Mouse (Mus musculus): ENCODE measurements around the gene Reep6. TPM values are rescaled to one million over a fixed set of nuclear protein-coding genes. Genes with fewer than 3 reads are reported as not detected.
"Not testable (repeated sequence)": the region's sequence is repeated elsewhere in the genome, so short reads cannot be mapped to it uniquely, and the experiment has no call there.

Gene Reep6
- polyA plus RNA-seq, 1 experiment from 2014 or later, result 13.8 TPM

DNA sequence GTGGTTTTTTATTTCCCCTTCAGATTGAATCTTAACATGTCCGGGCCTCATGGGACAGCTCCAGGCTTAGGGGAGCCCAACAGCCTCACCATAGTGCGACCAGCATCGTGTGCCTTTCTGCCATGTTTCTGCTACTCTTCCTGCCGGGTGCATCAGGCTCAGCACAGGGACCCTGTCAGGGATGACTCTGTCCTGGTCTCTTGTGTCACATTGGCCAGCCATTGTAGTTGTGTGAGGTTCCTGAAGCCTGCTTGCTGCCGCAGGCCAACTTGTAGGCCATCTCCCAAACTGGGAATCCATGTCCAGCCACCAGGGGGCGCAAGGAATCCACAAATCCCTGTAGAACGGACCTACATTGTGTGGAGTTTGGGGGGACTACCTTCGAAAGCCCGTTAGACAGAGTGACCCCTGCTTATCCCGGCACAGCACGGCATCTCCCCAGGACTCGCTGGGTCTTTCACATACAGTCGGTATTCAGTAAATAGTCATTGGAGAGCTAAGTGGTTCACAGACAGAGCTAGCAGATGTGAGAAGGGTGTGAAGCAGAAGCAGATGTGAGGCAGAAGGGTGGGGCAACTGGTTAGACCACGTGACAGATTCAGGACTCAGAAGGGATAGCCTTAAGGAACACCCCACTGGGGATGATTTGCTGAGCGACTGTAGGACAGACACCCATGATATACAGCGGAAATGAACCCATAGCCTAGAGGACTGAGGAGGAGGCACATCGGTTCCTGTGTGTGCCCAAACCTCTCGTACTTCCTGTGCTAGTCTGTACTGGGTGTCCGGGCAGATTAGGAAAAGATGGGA, 10.4 kb downstream of the Reep6 start:
- Histone ChIP-seq H3K9me3 (no peaks in the 10 kb centered on the region), H3K27me3 (peaks cover 51% of the 10 kb centered on the region), H3K4me3 (no peak overlapping the region), H3K9ac (no peak overlapping the region), H3K4me1 (peaks cover 42% of the 10 kb centered on the region), H3K36me3 (no peaks in the 10 kb centered on the region), H3K4me2 (peak overlapping the region; percentile 25; the same call in 1 of the 2 replicates), H3K27ac (no peak overlapping the region)
- 19% methylated on average over 19 of the region's 19 CpGs for WGBS
- no peak for ATAC-seq (ENCODE audit: borderline replicate concordance, extremely low read depth, low FRiP score, low TSS enrichment)

DNA sequence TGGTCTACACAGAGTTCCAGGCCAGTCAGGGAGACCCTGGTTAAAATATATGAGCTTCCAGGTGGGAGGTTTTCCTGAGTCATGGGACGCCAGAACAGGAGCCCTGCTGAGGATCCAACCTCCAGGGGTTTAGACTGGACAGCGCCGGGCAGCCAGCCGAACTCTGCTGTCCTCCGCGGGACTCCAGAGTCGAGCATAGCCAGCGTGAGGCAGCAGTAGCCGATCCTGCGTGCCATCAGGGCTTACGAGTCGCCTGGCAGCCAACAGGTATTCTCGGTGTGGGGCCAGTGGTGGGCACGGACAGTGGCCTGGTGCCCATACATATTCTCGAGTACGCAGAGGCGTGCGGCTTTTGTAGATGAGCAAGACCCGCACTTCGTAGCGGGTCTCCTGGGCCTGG, 11.3 kb downstream of the Reep6 start:
- peaks cover 60% of the 10 kb centered on the region for H3K27me3 ChIP-seq
- H3K36me3 ChIP-seq, result no peaks in the 10 kb centered on the region
- 0 out of 2 replicates have a peak overlapping the region, but pooled peaks have one; percentile 63 for H3K4me2 ChIP-seq
- no peak overlapping the region for H3K27ac ChIP-seq
- 16% methylated on average over 21 of the region's 21 CpGs for WGBS
- no peak overlapping the region for H3K9ac ChIP-seq
- peaks cover 45% of the 10 kb centered on the region for H3K4me1 ChIP-seq
- H3K4me3 ChIP-seq, result no peak overlapping the region
- H3K9me3 ChIP-seq, result no peaks in the 10 kb centered on the region
- ATAC-seq (ENCODE audit: borderline replicate concordance, extremely low read depth, low FRiP score, low TSS enrichment), result no peak

DNA sequence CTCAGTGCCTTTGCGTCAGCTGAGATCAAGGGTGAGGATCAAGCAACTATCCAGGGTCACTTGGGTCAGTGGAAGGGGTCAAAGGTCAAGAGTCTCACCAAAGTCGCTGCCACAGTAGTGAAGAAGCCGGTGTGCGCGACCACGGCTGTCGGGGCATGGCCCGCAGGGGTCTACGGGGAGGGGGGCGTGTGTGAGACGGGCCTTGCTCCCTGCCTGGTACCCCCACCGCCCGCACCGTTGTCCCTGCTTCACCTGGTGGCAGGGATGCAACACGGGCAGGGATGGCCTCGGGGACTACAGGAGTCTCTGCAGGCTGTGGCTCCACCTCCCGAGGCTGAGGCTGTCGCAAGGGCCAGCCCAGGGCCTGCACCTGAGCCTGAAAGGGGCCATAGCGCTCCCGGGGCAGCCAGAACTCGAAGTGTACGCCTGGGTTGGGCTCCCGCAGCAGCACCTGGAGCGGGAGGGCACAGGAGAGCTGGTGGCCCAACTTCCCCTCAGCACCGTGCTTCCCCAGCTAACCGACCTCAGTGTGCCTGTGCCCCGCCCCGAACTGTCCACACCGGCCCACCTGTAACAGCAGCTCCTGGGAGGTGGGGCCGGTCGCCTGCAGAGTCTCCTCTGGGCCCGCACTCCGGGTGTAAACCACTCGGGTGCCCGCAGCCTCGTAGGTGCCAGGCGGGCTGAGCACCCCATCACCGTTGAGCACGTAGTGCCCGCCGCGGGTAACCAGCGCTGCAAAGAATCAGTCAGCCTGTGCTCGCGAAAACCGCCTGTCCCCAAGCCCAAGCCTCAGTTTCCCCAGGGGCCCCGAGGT, 11.9 kb downstream of the Reep6 start:
- peaks cover 66% of the 10 kb centered on the region for H3K27me3 ChIP-seq
- H3K4me2 ChIP-seq, result peak overlapping the region; percentile 63
- no peaks in the 10 kb centered on the region for H3K9me3 ChIP-seq
- H3K4me3 ChIP-seq, result peak overlapping the region; percentile 34
- H3K27ac ChIP-seq, result no peak overlapping the region
- H3K36me3 ChIP-seq, result no peaks in the 10 kb centered on the region
- 3% methylated on average over 47 of the region's 47 CpGs for WGBS
- ATAC-seq (ENCODE audit: borderline replicate concordance, extremely low read depth, low FRiP score, low TSS enrichment), result no peak
- no peak overlapping the region for H3K9ac ChIP-seq
- H3K4me1 ChIP-seq, result peaks cover 45% of the 10 kb centered on the region

DNA sequence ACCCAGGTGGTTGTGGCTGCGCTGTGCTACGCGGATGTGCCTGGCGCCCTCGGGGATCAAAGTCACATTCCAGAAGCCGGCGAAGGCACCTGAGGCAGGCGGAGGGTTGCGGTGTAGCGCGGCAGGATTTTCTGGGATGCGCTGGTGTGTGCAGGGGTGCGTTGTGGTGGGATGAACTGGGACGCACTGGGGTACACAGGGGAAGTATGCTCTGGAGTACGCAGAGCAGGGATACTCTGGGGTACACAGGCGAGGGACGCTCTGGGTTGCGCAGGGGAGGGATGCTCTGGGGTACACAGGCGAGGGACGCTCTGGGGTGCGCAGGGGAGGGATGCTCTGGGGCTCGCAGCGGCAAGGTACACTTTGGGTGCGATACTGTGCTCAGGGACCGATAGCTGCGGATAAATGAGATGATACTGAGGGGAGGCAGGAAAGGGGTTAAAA, 12.6 kb downstream of the Reep6 start:
- no peaks in the 10 kb centered on the region for H3K9me3 ChIP-seq
- peaks cover 72% of the 10 kb centered on the region for H3K27me3 ChIP-seq
- H3K9ac ChIP-seq, result no peak overlapping the region
- peaks cover 47% of the 10 kb centered on the region for H3K4me1 ChIP-seq
- 3% methylated on average over 26 of the region's 26 CpGs for WGBS
- no peak overlapping the region for H3K27ac ChIP-seq
- ATAC-seq (ENCODE audit: borderline replicate concordance, extremely low read depth, low FRiP score, low TSS enrichment), result 0 out of 2 replicates have a peak, but pooled peaks have one; percentile 7
- no peaks in the 10 kb centered on the region for H3K36me3 ChIP-seq
- H3K4me3 ChIP-seq, result peak overlapping the region; percentile 34
- H3K4me2 ChIP-seq, result peak overlapping the region; percentile 63

DNA sequence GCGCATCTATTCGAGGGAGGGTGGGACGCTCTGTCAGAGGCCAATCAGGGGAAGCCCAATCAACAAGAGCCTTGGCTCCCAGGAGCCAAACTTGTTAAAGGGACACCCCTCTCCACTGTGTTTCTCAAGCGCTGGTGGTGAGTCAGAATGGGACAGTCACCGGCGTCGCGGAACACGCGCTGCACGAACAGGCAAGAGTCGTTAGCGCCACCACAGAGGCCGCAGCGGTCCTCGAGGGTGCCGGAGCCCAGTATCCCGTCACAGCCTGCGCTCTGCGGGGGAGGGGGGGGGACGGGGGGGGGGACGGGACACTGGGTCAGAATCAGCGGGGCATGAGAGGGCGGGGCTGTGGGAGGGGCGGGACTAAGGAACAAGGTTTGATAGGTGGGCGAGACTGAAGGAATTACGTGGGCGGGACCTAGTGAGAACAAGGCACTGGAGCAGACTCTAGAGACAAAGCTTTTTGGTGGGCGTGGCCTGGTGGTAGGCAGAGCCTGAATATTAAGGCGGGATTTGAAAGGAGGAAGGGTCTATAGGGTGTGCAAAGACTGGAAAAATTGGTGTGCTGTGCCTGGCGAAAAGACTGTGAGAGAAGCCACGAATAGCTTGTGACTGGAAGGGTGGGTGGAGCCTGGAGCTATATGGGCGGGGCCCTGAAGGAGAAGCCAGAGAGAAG, 13.1 kb downstream of the Reep6 start:
- H3K4me2 ChIP-seq, result peak overlapping the region; percentile 63
- H3K9ac ChIP-seq, result 0 out of 2 replicates have a peak overlapping the region, but pooled peaks have one; percentile 1
- no peaks in the 10 kb centered on the region for H3K36me3 ChIP-seq
- no peaks in the 10 kb centered on the region for H3K9me3 ChIP-seq
- WGBS, result 1% methylated on average over 33 of the region's 33 CpGs
- peak overlapping the region; percentile 34 for H3K4me3 ChIP-seq
- H3K27me3 ChIP-seq, result peaks cover 77% of the 10 kb centered on the region
- H3K27ac ChIP-seq, result 0 out of 2 replicates have a peak overlapping the region, but pooled peaks have one; percentile 9
- peak; percentile 79 for ATAC-seq (ENCODE audit: borderline replicate concordance, extremely low read depth, low FRiP score, low TSS enrichment)
- peaks cover 51% of the 10 kb centered on the region for H3K4me1 ChIP-seq

DNA sequence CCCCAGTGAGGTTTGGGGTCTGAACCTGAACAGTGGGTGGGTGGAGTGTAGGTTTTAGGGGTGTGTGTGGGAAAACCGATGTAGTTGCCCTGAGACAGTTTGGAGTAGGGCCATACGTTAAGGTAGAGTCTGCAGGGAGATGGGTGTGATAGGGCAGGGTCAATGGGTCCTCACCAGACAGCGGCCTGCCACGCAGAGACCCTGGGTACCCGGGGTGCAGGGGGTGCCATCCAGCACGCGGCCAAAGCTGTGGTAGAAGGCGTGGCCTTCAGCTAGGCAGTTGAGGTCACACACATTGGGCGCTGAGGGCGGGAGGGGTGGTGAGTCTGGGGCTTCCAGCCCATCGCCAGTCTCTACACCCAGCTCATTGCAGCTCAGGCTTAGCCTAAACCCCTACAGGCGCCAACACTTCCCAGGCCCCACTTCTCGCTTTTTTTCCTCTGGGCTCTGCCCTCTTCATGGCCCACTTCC, 13.7 kb downstream of the Reep6 start:
- Histone ChIP-seq H3K4me1 (peaks cover 57% of the 10 kb centered on the region), H3K27ac (0 out of 2 replicates have a peak overlapping the region, but pooled peaks have one; percentile 9), H3K9ac (0 out of 2 replicates have a peak overlapping the region, but pooled peaks have one; percentile 1)

DNA sequence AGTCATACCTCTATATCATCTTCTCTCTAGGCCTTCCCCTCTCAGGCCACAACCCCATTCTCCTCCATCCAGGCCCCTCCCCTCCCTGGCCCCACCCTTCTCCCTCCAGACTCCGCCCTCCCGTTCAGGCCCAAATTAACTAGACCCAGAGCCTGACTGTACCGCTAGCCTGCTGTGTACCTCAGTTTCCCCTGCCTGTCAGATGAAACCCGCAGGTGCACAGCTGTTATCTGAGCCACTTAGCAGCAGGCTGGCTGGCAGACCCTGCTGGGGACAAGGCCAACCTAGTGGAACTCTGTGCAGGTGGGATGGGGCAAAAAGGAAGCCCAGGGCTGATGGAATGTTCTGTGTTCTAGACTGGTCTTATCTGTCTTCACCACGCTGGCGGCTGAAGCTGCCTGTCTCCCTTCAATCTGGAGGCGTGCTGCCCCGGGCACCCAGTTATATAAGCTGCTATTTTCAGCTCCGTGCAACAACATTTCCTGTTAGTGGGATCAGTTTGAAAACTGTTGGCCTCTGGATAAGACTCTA, 14.4 kb downstream of the Reep6 start:
- H3K9me3 ChIP-seq, result no peaks in the 10 kb centered on the region
- no peak overlapping the region for H3K4me3 ChIP-seq
- peaks cover 90% of the 10 kb centered on the region for H3K27me3 ChIP-seq
- H3K36me3 ChIP-seq, result no peaks in the 10 kb centered on the region
- H3K4me1 ChIP-seq, result peaks cover 64% of the 10 kb centered on the region
- ATAC-seq (ENCODE audit: borderline replicate concordance, extremely low read depth, low FRiP score, low TSS enrichment), result no peak
- H3K4me2 ChIP-seq, result peak overlapping the region; percentile 63
- H3K9ac ChIP-seq, result no peak overlapping the region
- no peak overlapping the region for H3K27ac ChIP-seq
- 37% methylated on average over 9 of the region's 9 CpGs for WGBS

More for the DNA sequence above, 13.7 kb downstream of the Reep6 start:
- Histone ChIP-seq H3K4me2 (peak overlapping the region; percentile 63), H3K36me3 (no peaks in the 10 kb centered on the region), H3K4me3 (peak overlapping the region; percentile 34), H3K9me3 (no peaks in the 10 kb centered on the region), H3K27me3 (peaks cover 83% of the 10 kb centered on the region)
- 28% methylated on average over 13 of the region's 13 CpGs for WGBS
- ATAC-seq (ENCODE audit: borderline replicate concordance, extremely low read depth, low FRiP score, low TSS enrichment), result peak; percentile 11

DNA sequence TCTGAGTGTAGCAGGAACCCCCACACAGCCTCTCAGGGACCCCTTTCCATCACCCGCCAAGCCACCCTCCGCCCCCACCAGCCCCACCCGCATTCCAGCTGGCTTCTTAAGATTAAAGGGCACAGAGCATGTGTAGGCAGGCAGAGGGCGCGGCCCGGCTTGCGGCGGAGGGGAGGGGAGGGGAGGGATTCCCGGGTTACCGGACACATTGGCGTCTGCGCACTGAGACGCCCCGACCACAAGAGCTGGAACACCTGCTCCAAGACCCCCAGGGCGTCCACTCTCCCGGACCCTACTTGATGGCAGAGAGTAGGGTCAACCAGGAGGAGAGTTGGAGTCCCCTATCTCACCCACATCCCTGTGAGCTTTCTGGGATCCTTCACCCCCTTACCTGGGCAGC, 15.4 kb downstream of the Reep6 start:
- Histone ChIP-seq H3K4me1 (peaks cover 68% of the 10 kb centered on the region), H3K36me3 (no peaks in the 10 kb centered on the region), H3K4me2 (peak overlapping the region; percentile 63), H3K9me3 (no peaks in the 10 kb centered on the region), H3K27ac (no peak overlapping the region), H3K9ac (no peak overlapping the region), H3K27me3 (peaks cover 99% of the 10 kb centered on the region), H3K4me3 (peak overlapping the region; percentile 5; the same call in 1 of the 2 replicates)
- WGBS, result 5% methylated on average over 16 of the region's 16 CpGs
- ATAC-seq (ENCODE audit: borderline replicate concordance, extremely low read depth, low FRiP score, low TSS enrichment), result no peak

DNA sequence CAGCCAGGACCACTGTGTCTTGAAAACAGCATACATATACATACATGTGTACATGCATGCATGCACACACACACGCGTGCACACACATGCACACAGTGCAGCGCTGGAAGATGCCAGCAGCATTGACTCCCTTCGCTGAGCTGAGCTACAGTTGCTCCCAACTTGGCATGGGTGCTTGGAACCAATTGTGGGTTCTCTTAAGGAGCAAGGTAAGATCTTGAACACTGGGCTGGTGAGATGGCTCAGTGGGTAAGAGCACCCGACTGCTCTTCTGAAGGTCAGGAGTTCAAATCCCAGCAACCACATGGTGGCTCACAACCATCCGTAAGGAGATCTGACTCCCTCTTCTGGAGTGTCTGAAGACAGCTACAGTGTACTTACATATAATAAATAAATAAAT, 16.2 kb downstream of the Reep6 start:
- not testable (repeated sequence) for ATAC-seq (ENCODE audit: borderline replicate concordance, extremely low read depth, low FRiP score, low TSS enrichment); H3K27ac ChIP-seq; H3K9ac ChIP-seq; H3K4me2 ChIP-seq; H3K4me3 ChIP-seq; H3K9me3 ChIP-seq; H3K36me3 ChIP-seq
- Histone ChIP-seq H3K4me1 (peaks cover 63% of the 10 kb centered on the region), H3K27me3 (peaks cover 97% of the 10 kb centered on the region)
- WGBS, result 78% methylated on average over 6 of the region's 6 CpGs

DNA sequence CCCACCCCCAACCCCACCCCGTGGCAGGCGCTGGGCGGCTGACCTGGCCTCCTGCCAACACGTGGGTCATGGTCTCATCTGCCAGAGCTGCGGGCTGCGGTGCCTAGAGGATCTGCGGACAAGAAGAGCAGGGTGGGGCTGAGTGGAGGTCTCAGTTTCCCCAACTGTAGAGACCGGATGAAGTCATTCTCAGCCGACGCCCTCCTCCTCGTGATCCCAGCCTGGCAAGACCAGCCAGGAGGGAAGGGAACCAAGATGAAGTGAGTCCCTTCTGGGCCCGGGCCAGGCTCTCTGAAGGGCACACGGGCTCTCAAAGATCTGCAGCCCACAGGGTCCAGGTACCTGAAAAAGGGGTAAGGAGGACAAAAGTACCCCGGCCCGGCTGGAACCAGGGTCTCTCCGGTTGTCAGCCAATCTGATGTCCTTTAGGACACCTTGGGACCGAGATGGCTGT, 17.8 kb downstream of the Reep6 start:
- H3K9ac ChIP-seq, result peak overlapping the region; percentile 13; the same call in 1 of the 2 replicates
- 13% methylated on average over 17 of the region's 17 CpGs for WGBS
- ATAC-seq (ENCODE audit: borderline replicate concordance, extremely low read depth, low FRiP score, low TSS enrichment), result no peak
- peaks cover 50% of the 10 kb centered on the region for H3K4me1 ChIP-seq
- peak overlapping the region; percentile 59 for H3K4me2 ChIP-seq
- H3K27me3 ChIP-seq, result peaks cover 97% of the 10 kb centered on the region
- H3K36me3 ChIP-seq, result no peaks in the 10 kb centered on the region
- H3K9me3 ChIP-seq, result no peaks in the 10 kb centered on the region
- H3K4me3 ChIP-seq, result peak overlapping the region; percentile 30
- no peak overlapping the region for H3K27ac ChIP-seq

DNA sequence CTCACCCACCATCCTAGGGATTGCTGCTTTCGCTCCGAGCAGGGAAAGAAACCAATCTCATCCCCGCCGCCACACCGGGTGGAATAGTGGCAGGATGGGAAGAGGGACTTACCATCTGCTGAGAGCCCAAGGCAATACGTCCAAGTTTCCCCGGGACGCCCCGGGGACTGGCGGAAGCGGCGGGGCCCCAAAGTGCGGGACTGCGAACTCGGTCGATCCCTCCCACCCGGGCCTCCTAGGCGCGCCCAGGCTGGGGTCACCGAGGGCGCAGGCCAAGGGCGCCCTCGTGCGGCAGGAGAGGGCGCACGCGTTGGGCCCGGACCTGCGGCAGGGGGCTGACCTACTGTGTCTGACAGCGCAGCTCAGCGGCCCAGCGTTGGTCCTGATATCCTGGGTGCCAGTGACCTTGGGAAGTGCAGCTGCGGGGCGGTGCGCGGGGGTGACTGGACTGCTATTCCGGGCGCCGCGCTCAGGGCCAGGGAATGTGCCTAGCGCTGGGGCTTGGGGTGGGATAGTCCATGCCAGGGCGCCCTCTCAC, 18.6 kb downstream of the Reep6 start, which contains the start of gene Adamtsl5:
Gene Adamtsl5 (minus strand): TSS at position 169 of the 538 bp plus-strand sequence.
- Histone ChIP-seq H3K9ac (peak within 1 kb of the TSS; percentile 13; the same call in 1 of the 2 replicates), H3K9me3 (no peaks in the 10 kb centered on the region), H3K4me2 (peak within 1 kb of the TSS; percentile 59), H3K27ac (no peak within 1 kb of the TSS), H3K4me1 (peaks cover 44% of the 10 kb centered on the region), H3K27me3 (peaks cover 97% of the 10 kb centered on the region), H3K4me3 (peak within 1 kb of the TSS; percentile 30), H3K36me3 (no peaks in the 10 kb centered on the region)
- 2% methylated on average over 42 of the region's 42 CpGs for WGBS
- ATAC-seq (ENCODE audit: borderline replicate concordance, extremely low read depth, low FRiP score, low TSS enrichment), result no peak

All from lung, embryonic 15.5 days (tissue).